Mouse (Mus musculus): ENCODE measurements around the gene Tmod3. TPM values are rescaled to one million over a fixed set of nuclear protein-coding genes. Genes with fewer than 3 reads are reported as not detected.

Tmod3 gene
- polyA plus RNA-seq, 1 experiment from 2014 or later, result 117 TPM

Other genes starting within 250 kb of the Tmod3 start
- not detected in 2 replicates for gene Bcl2l10, start 211.9 kb downstream of the Tmod3 start, polyA plus RNA-seq (2014; fragmentation: Nextera tagmentation; extraction: Ambion mirVana)
- gene Mapk6, start 149.7 kb downstream of the Tmod3 start, polyA plus RNA-seq (2014; fragmentation: Nextera tagmentation; extraction: Ambion mirVana), result 70.2 and 72.0 TPM in 2 replicates
- 39.0 and 39.6 TPM in 2 replicates for gene Leo1, start 118.1 kb downstream of the Tmod3 start, polyA plus RNA-seq (2014; fragmentation: Nextera tagmentation; extraction: Ambion mirVana)
- 17.6 and 22.8 TPM in 2 replicates for gene Tmod2, start 51.7 kb upstream of the Tmod3 start, polyA plus RNA-seq (2014; fragmentation: Nextera tagmentation; extraction: Ambion mirVana)
- 31.8 and 33.8 TPM in 2 replicates for gene Lysmd2, start 66.1 kb upstream of the Tmod3 start, polyA plus RNA-seq (2014; fragmentation: Nextera tagmentation; extraction: Ambion mirVana)
- 7.6 and 11.1 TPM in 2 replicates for gene Scg3, start 124.4 kb upstream of the Tmod3 start, polyA plus RNA-seq (2014; fragmentation: Nextera tagmentation; extraction: Ambion mirVana)
- 6.9 and 7.5 TPM in 2 replicates for gene Bmp5, start 215.7 kb upstream of the Tmod3 start, polyA plus RNA-seq (2014; fragmentation: Nextera tagmentation; extraction: Ambion mirVana)